Mouse (Mus musculus): ENCODE results near the gene Efl1. TPM values are rescaled to one million over a fixed set of nuclear protein-coding genes. Genes with fewer than 3 reads are reported as not detected.
"Not testable (repeated sequence)": the region's sequence is repeated elsewhere in the genome, so short reads cannot be mapped to it uniquely, and the experiment has no call there.

The Efl1 gene
- total RNA-seq, 2 experiments from 2014 or later, result 15.1 to 18.2 TPM

- no peak for DNase-seq (ENCODE audit: extremely low spot score in 1 of 2, low spot score in 2 of 2)
- H3K27ac ChIP-seq, result no peak overlapping the region
- TF ChIP-seq CTCF (IDR thresholded peaks at IDR 0.05), result no peak
- intact Hi-C loops (cut with DNase I), result no loop called here
- no peak overlapping the region for H3K4me3 ChIP-seq
Measured at GRCm38 (mm10) chr7:82720906-82721305, 72.5 kb downstream of the Efl1 start.

DNA sequence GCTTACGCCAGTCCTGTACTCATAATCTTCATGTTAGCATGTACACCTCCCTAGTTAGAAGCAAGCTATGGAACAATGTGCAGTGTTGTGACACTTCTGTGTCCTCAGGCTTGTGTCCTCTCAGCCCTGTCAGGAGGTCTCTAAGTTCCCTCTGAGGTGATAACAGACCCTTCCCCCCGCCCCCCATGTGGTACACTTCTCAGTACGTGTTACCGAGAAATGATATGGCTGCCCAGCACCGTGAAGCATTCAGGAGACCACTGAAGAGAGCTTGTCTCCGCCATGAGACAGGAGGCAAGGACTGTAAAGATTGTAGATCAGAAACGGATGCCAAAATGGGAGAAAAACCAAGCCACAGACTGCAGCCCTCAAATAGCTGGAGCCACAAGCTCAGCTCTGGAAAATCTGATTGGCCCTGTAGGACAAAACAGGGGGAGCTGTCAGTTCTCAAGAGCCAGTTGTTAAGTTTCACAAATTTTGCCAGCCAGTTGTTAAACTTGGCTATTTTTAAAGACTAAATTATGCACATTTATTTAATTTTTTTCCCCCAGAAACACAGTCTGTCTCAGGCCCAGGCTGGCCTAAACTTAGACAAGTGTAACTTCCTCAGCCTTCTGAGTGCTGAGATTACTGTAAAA, 74.2 kb downstream of the Efl1 start:
- no peak for TF ChIP-seq CTCF (IDR thresholded peaks at IDR 0.05)
- Histone ChIP-seq H3K4me3 (no peak overlapping the region), H3K27ac (no peak overlapping the region)
- no peak for DNase-seq (ENCODE audit: extremely low spot score in 1 of 2, low spot score in 2 of 2)
- intact Hi-C loops (cut with DNase I), result no loop called here

DNA sequence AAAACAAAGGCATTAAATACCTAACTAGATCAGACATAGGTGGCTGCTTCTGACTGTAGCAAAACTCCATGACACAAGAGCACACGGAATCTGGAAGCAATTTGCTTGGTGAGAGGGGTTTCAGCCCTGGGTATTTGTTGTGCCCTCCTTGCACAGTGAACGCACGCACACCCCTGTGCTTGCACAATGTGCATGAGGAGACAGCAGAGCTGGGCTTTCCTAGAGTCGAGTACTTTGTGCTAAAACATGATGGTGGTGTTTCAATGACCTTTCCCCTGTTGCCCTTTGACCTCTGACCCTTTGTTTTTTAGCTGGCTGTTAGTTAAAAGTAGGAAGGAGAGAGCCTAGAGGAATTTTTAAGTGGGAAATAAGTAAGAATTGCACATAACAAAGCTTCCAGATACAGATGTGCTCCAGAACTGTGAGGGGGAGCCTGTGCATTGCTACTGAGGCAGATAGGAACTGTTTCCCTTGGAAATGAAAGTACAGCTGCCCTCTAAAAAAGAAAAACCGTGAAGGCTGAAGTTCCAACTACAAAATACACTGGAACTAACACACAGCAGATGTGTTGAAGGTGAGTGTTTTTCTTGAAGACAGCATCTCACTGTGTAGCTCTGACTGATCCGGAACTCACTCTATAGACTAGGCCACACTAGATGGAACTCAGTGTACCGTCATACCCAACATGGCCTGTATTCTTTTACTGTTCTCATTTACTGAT, 74.9 kb downstream of the Efl1 start:
- intact Hi-C loops (cut with DNase I), result no loop called here
- Histone ChIP-seq H3K4me3 (no peak overlapping the region), H3K27ac (no peak overlapping the region)
- DNase-seq (ENCODE audit: extremely low spot score in 1 of 2, low spot score in 2 of 2), result no peak
- no peak for TF ChIP-seq CTCF (IDR thresholded peaks at IDR 0.05)

DNA sequence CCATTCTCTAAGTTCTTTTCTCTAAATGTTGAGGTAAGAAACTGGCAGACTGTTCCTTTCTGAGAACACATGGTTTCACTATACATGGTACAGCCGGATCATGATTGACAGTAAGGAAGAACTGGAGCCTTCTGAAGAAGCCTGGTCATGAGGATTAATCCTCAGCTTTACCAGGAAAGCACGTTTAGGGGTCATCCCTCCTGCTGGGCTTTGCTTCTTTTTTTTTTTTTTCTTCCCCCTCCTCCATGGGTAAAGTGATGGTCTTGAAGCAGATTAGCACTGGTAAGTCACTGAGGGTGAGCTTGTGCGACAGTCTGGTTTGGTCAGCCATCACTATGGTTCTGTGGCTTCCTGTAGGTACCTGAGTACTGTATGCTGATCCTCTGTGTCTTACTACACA, 76.1 kb downstream of the Efl1 start:
- intact Hi-C loops (cut with DNase I), result no loop called here
- no peak overlapping the region for H3K27ac ChIP-seq
- TF ChIP-seq CTCF (IDR thresholded peaks at IDR 0.05), result no peak
- DNase-seq (ENCODE audit: extremely low spot score in 1 of 2, low spot score in 2 of 2), result no peak
- no peak overlapping the region for H3K4me3 ChIP-seq

DNA sequence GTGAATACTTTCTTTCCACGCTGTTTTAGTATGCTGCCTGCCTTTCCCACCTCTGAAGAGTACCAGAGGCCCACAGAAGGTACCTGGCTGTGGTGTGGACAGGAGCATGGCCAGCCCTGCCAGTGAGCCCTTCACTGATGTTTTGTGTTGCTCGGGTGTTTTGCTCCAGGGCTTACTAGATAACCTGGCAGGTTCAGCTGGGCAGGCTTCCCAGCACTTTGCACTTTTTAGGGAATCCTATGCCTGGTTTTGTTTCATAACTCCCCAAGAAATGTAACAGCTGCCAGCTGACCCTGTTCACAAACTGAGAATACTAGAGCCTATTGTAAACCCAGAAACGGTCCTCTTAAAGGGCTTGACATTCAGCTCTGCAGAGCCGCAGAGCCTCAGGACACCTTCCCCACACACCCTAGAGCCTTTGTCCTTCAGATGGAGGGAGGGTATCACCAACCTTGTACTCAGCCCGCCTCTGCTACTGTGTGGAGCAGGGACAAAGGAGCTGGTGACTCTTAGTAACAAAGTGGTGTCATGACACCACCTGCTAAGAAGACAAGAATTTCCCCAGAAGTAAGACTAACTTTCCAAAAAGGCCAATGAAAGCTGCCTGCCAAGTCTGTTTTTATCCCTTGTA, 76.7 kb downstream of the Efl1 start:
- intact Hi-C loops (cut with DNase I), result no loop called here
- DNase-seq (ENCODE audit: extremely low spot score in 1 of 2, low spot score in 2 of 2), result no peak
- no peak for TF ChIP-seq CTCF (IDR thresholded peaks at IDR 0.05)
- H3K27ac ChIP-seq, result no peak overlapping the region
- H3K4me3 ChIP-seq, result no peak overlapping the region

DNA sequence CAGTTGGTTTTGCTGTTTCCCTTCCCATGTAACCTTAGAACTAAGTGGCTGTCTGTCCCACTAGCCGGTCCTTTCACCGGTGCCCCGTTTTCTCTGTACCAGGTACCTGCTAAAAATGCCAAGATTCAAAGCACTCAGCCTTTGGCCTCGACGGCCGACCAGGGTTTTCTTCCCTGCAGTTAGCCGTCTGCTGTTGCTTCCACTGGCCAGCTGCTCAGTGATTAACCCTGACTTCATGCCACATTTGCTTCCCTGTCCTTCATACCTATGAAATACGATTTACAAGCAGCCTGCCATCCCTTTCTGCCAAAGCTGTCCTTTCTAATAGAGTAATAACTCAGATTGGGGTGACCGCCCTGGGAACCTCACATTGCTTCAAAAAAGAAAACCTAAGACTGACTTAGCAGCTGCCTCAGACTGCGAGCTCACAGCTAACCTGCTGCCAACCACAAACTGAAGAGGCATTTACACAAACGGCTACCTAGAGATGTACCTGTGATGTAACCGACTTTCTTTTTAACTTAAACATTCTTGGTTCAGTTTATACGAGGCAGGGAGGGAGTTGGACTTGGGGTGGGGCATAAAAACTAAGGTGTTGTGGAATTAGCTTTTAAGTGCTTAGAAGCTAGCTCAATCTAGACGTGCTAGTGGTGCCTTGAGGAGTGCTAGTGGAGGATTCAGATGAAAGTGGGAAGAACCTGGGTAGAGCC, 77.5 kb downstream of the Efl1 start:
- TF ChIP-seq CTCF (IDR thresholded peaks at IDR 0.05), result no peak
- intact Hi-C loops (cut with DNase I), result no loop called here
- H3K27ac ChIP-seq, result no peak overlapping the region
- no peak overlapping the region for H3K4me3 ChIP-seq
- no peak for DNase-seq (ENCODE audit: extremely low spot score in 1 of 2, low spot score in 2 of 2)

DNA sequence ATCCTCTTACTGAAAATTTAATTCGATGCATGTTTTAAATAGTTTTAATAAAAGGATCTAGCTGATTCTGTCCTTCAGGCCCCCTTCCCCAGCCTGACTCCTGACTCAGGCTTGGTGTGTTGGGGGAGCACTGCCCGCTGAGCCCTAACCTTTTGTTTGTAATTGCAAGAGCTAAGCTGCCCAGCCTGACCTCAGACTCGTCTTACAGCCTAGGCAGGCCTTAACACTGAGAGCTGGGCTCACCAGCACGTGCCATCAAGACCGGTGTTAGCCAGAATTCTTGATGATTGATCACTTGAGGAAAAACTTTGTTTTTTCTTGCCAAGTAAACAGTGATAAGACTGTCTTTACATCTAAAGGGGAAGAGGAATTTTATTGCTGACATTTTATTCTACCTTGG, 78.7 kb downstream of the Efl1 start:
- no peak for DNase-seq (ENCODE audit: extremely low spot score in 1 of 2, low spot score in 2 of 2)
- Histone ChIP-seq H3K4me3 (no peak overlapping the region), H3K27ac (no peak overlapping the region)
- intact Hi-C loops (cut with DNase I), result no loop called here
- no peak for TF ChIP-seq CTCF (IDR thresholded peaks at IDR 0.05)

- DNase-seq (ENCODE audit: extremely low spot score in 1 of 2, low spot score in 2 of 2); H3K4me3 ChIP-seq; H3K27ac ChIP-seq; intact Hi-C loops (cut with DNase I): not testable (repeated sequence)
Measured at GRCm38 (mm10) chr7:82729009-82729408, 80.6 kb downstream of the Efl1 start.

GRCm38 (mm10) chr7:82733118-82733517, 84.7 kb downstream of the Efl1 start:
- Histone ChIP-seq H3K27ac (no peak overlapping the region), H3K4me3 (no peak overlapping the region)
- intact Hi-C loops (cut with DNase I), result no loop called here
- no peak for TF ChIP-seq CTCF (IDR thresholded peaks at IDR 0.05)
- no peak for DNase-seq (ENCODE audit: extremely low spot score in 1 of 2, low spot score in 2 of 2)

- H3K4me3 ChIP-seq, result no peak overlapping the region
- TF ChIP-seq CTCF (IDR thresholded peaks at IDR 0.05), result no peak
- no peak for DNase-seq (ENCODE audit: extremely low spot score in 1 of 2, low spot score in 2 of 2)
- intact Hi-C loops (cut with DNase I), result no loop called here
- H3K27ac ChIP-seq, result no peak overlapping the region
Measured at GRCm38 (mm10) chr7:82733995-82734394, 85.6 kb downstream of the Efl1 start.

DNA sequence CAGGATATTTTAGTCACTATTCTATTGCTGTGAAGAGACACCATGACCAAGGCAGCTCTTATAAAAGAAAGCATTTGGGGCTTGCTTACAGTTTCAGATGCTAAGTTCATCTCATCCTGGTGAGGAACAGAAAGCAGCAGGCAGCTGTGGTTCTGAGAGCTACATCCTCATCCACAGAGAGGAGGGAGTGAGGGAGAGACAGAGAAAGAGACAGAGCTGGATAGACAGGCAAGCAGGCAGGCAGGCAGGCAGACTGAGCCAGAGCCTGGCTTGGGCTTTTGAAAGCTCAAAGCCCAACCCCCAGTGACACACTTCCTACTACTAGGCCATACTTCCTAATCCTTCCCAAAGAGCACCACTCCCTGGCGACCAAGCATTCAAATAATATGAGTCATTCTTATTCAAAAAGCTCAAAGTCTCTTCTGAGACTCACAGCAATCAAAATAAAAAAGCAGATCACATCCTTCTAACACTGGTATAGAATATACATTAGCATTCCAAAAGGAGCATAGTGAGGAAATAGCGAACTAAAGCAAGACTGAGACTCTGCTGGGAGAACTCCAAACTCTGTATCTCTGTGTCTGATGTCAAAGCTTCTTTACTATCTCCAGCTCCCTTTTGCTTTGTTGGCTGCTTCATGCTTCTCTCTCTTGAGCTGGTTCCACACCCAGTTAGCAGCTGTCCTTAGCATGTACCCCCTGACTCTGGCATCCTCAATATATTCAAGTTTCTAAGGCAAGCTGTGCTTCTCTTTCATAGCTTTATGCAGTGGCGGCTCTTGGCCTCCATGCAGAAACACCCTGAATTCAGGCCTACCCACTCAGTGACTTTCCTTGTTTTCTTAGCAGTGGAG, 86.6 kb downstream of the Efl1 start:
- Histone ChIP-seq H3K27ac (peak overlapping the region; percentile 53; the same call in 1 of the 2 replicates), H3K4me3 (no peak overlapping the region)
- TF ChIP-seq CTCF (IDR thresholded peaks at IDR 0.05), result no peak
- intact Hi-C loops (cut with DNase I), result no loop called here
- no peak for DNase-seq (ENCODE audit: extremely low spot score in 1 of 2, low spot score in 2 of 2)
